ENCODE assay signal across 7 mouse cellular contexts in genomic region chr1:189830797-189831232, GRCm38 (mm10).
DNase-seq lines count a peak whose midpoint lies in the region; ATAC-seq lines count a peak whose summit lies in the region.

No protein-coding gene starts in this region.

- H3K36me3 ChIP-seq in embryonic facial prominence, embryonic 11.5 days (replicated peaks; ENCODE audit: control insufficient read depth, insufficient read depth, low read depth, low read length): no peaks in the 10 kb centered on the region; the same call in 1 of the 2 replicates
- H3K36me3 ChIP-seq in limb, embryonic 13.5 days: peaks cover 51% of the 10 kb centered on the region
- H3K36me3 ChIP-seq in hindbrain, embryonic 13.5 days: no peaks in the 10 kb centered on the region

- H3K4me2 ChIP-seq in embryonic facial prominence, embryonic 11.5 days (ENCODE audit: low read depth, low read length): no peak overlapping the region
- H3K4me2 ChIP-seq in limb, embryonic 13.5 days (replicated peaks): peak overlapping the region; percentile 21; the same call in 1 of the 2 replicates
- H3K4me2 ChIP-seq in hindbrain, embryonic 13.5 days: no peak overlapping the region

- H3K4me1 ChIP-seq in embryonic facial prominence, embryonic 11.5 days (ENCODE audit: control insufficient read depth, insufficient read depth, low read length): no peaks in the 10 kb centered on the region
- H3K4me1 ChIP-seq in limb, embryonic 13.5 days: peaks cover 14% of the 10 kb centered on the region
- H3K4me1 ChIP-seq in hindbrain, embryonic 13.5 days (replicated peaks): peaks cover 17% of the 10 kb centered on the region

- no peak overlapping the region for H3K9ac ChIP-seq in embryonic facial prominence, embryonic 11.5 days (replicated peaks; ENCODE audit: low read length)
- 0 out of 2 replicates have a peak overlapping the region, but pooled peaks have one; percentile 8 for H3K9ac ChIP-seq in limb, embryonic 13.5 days
- no peak overlapping the region for H3K9ac ChIP-seq in hindbrain, embryonic 13.5 days

- peak; percentile 78; the same call in 1 of the 2 replicates for ATAC-seq in embryonic facial prominence, embryonic 11.5 days (replicated peaks; ENCODE audit: insufficient number of reproducible peaks, low FRiP score, low TSS enrichment, low read depth)
- ATAC-seq in limb, embryonic 13.5 days (ENCODE audit: low FRiP score, low read depth): no peak
- no peak for ATAC-seq in hindbrain, embryonic 13.5 days (ENCODE audit: low FRiP score)

- 15% methylated on average over 12 of the region's 12 CpGs for WGBS in embryonic facial prominence, embryonic 11.5 days
- 7% methylated on average over 12 of the region's 12 CpGs for WGBS in limb, embryonic 13.5 days
- WGBS in hindbrain, embryonic 13.5 days: 18% methylated on average over 12 of the region's 12 CpGs

- H3K27me3 ChIP-seq in embryonic facial prominence, embryonic 11.5 days (ENCODE audit: control insufficient read depth, insufficient read depth, low read length): no peaks in the 10 kb centered on the region
- H3K27me3 ChIP-seq in limb, embryonic 13.5 days: no peaks in the 10 kb centered on the region
- no peaks in the 10 kb centered on the region for H3K27me3 ChIP-seq in hindbrain, embryonic 13.5 days

- DNase-seq in retina, postnatal 1 day: peak; percentile 10
- no peak for DNase-seq in retina, embryonic 14.5 days (ENCODE audit: low spot score)
- DNase-seq in embryonic facial prominence, embryonic 11.5 days (ENCODE audit: low spot score): peak; percentile 38
- peak; percentile 97 for DNase-seq in thymus, postnatal 4 days
- DNase-seq in right cerebral cortex, adult 18-20 months: no peak

- H3K9me3 ChIP-seq in embryonic facial prominence, embryonic 11.5 days (replicated peaks; ENCODE audit: control insufficient read depth, low read length): no peaks in the 10 kb centered on the region
- no peaks in the 10 kb centered on the region for H3K9me3 ChIP-seq in limb, embryonic 13.5 days
- no peaks in the 10 kb centered on the region for H3K9me3 ChIP-seq in hindbrain, embryonic 13.5 days

- H3K27ac ChIP-seq in embryonic facial prominence, embryonic 11.5 days (replicated peaks; ENCODE audit: low read depth, low read length): no peak overlapping the region
- H3K27ac ChIP-seq in limb, embryonic 13.5 days: peak overlapping the region; percentile 8; the same call in 1 of the 2 replicates
- H3K27ac ChIP-seq in hindbrain, embryonic 13.5 days: no peak overlapping the region

- H3K4me3 ChIP-seq in embryonic facial prominence, embryonic 11.5 days (ENCODE audit: low read depth, low read length): no peak overlapping the region
- no peak overlapping the region for H3K4me3 ChIP-seq in limb, embryonic 13.5 days
- H3K4me3 ChIP-seq in hindbrain, embryonic 13.5 days: no peak overlapping the region

Comparison
In these comparisons a context has a peak if more than half of its experiments do, and no peak if none do; other contexts are left out.
1. DNase-seq: peak in retina, postnatal 1 day (single experiment), embryonic facial prominence, embryonic 11.5 days (single experiment) and thymus, postnatal 4 days (single experiment); none in retina, embryonic 14.5 days (single experiment) and right cerebral cortex, adult 18-20 months (single experiment).